Mouse (Mus musculus) testis, postnatal 10 days (tissue): ENCODE measurements at regions not wholly inside any gene's neighbourhood (a gene's known extent, or its start where the extent isn't known, plus 50 kb on each side); places are given as distances from the start of the nearest gene placed in this dataset.

Source experiments
- DNase-seq: peaks from one replicate; pipeline ENCODE4 v3.0.0; 2021; ENCODE audit warnings: low spot score

- DNase-seq, result no peak
These were observed 100.8 kb upstream of the Lsm14a start for GRCm38 (mm10) chr7:34493892-34494291.

- DNase-seq, result peak; percentile 58
These were observed 91.9 kb upstream of the Lsm14a start for GRCm38 (mm10) chr7:34484908-34485598.

- no peak for DNase-seq
These were observed 90.3 kb upstream of the Lsm14a start for GRCm38 (mm10) chr7:34483368-34483767.

GRCm38 (mm10) chr7:34480771-34481170 lies 87.7 kb upstream of the Lsm14a start:
- DNase-seq, result no peak

- DNase-seq, result no peak
These were observed 77.9 kb upstream of the Lsm14a start for GRCm38 (mm10) chr7:34471003-34471402.

- DNase-seq, result peak; percentile 74
These were observed 69.0 kb upstream of the Lsm14a start for GRCm38 (mm10) chr7:34462069-34462468.

GRCm38 (mm10) chr7:34459834-34460495 lies 66.8 kb upstream of the Lsm14a start:
- no peak for DNase-seq

GRCm38 (mm10) chr7:34458851-34459250 lies 65.7 kb upstream of the Lsm14a start:
- DNase-seq, result no peak

GRCm38 (mm10) chr7:34448364-34448763 lies 55.2 kb upstream of the Lsm14a start:
- DNase-seq, result no peak

GRCm38 (mm10) chr7:34444263-34444662 lies 51.1 kb upstream of the Lsm14a start:
- DNase-seq, result no peak
